Mouse (Mus musculus): Measurements from ENCODE around the gene Misp.

Gene Misp

DNA sequence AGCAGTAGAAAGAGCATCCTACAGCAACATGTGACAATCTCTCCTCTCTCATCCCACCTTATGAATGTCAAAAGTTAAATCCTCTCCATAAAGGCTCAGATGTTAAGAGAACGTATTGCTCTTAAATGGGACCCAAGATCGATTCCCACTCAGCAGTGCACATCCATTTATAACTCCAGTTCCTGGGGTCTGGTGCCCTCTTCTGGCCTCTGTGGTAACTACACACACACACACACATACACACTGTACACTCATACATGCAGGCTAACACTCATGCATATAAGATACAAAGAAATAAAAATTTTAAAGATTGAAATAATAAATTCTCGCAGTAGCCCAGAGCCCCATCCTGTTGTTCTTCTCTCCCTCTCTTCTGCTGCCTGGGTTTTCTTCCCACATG lies 16.1 kb downstream of the Misp start:
- Histone ChIP-seq H3K9me3 (ENCODE audit: low read length) (peaks cover 11% of the 10 kb centered on the region), H3K27me3 (ENCODE audit: insufficient read depth, low read length) (peaks cover 7% of the 10 kb centered on the region), H3K4me3 (replicated peaks; ENCODE audit: low read length) (no peak overlapping the region), H3K36me3 (ENCODE audit: insufficient read depth, low read length) (no peaks in the 10 kb centered on the region), H3K4me1 (replicated peaks; ENCODE audit: low read depth, low read length) (peaks cover 21% of the 10 kb centered on the region)
- TF ChIP-seq NANOG (IDR thresholded peaks at IDR 0.05; ENCODE audit: borderline replicate concordance, low read length), result no peak
- TF ChIP-seq POU5F1 (IDR thresholded peaks at IDR 0.05; ENCODE audit: borderline replicate concordance, low read length), result no peak
- peak; percentile 76 for TF ChIP-seq CTCF (conservative IDR thresholded peaks at IDR 0.05; ENCODE audit: low read length)

DNA sequence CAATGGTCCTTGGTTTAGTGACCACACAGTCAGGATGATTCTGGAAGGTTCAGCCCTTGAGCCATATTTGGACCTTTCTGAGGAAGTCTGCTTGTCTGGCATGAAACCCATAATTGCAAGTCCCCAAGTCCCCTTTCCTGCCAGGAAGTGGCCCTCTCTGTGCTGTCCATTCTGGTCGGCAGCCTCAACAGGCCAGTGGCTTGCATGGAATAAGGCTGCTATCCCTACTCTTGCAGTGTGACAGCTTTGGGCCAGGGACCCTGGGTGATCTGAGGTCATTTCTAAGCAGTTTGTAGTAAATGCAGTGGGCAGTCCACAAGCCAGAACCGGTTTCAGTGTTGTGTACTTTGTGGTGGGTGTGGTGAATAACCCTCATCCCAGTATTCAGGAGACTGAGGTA lies 17.4 kb downstream of the Misp start:
- H3K36me3 ChIP-seq (ENCODE audit: insufficient read depth, low read length), result no peaks in the 10 kb centered on the region
- H3K4me3 ChIP-seq (replicated peaks; ENCODE audit: low read length), result no peak overlapping the region
- peaks cover 11% of the 10 kb centered on the region for H3K9me3 ChIP-seq (ENCODE audit: low read length)
- peaks cover 34% of the 10 kb centered on the region for H3K4me1 ChIP-seq (replicated peaks; ENCODE audit: low read depth, low read length)
- peaks cover 7% of the 10 kb centered on the region for H3K27me3 ChIP-seq (ENCODE audit: insufficient read depth, low read length)
- TF ChIP-seq POU5F1 (IDR thresholded peaks at IDR 0.05; ENCODE audit: borderline replicate concordance, low read length), result no peak
- TF ChIP-seq CTCF (conservative IDR thresholded peaks at IDR 0.05; ENCODE audit: low read length), result no peak
- no peak for TF ChIP-seq NANOG (IDR thresholded peaks at IDR 0.05; ENCODE audit: borderline replicate concordance, low read length)

DNA sequence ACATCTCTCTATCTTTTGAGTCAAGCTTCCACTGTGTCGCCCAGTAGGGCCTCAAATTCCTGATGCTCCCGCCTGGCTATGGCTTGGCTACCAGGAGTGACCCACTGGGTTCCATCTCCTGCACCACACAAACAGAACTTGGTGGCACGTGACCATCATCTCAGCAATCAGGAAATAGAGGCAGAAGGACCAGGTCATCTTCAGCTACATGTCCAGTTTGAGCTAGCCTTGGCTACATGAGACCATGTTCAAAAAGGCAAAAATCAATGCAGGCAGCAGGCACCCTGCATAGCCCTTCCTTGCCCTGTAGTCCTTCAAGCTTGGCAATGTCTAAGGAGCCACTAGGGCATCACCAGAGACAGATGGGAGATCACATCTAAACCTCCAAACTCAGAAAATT lies 19.3 kb downstream of the Misp start:
- no peaks in the 10 kb centered on the region for H3K36me3 ChIP-seq (ENCODE audit: insufficient read depth, low read length)
- H3K27me3 ChIP-seq (ENCODE audit: insufficient read depth, low read length), result peaks cover 7% of the 10 kb centered on the region
- H3K9me3 ChIP-seq (ENCODE audit: low read length), result no peaks in the 10 kb centered on the region
- H3K4me1 ChIP-seq (replicated peaks; ENCODE audit: low read depth, low read length), result peaks cover 51% of the 10 kb centered on the region
- TF ChIP-seq POU5F1 (IDR thresholded peaks at IDR 0.05; ENCODE audit: borderline replicate concordance, low read length) (no peak), NANOG (IDR thresholded peaks at IDR 0.05; ENCODE audit: borderline replicate concordance, low read length) (no peak), CTCF (conservative IDR thresholded peaks at IDR 0.05; ENCODE audit: low read length) (no peak)
- H3K4me3 ChIP-seq (replicated peaks; ENCODE audit: low read length), result peak overlapping the region; percentile 62

DNA sequence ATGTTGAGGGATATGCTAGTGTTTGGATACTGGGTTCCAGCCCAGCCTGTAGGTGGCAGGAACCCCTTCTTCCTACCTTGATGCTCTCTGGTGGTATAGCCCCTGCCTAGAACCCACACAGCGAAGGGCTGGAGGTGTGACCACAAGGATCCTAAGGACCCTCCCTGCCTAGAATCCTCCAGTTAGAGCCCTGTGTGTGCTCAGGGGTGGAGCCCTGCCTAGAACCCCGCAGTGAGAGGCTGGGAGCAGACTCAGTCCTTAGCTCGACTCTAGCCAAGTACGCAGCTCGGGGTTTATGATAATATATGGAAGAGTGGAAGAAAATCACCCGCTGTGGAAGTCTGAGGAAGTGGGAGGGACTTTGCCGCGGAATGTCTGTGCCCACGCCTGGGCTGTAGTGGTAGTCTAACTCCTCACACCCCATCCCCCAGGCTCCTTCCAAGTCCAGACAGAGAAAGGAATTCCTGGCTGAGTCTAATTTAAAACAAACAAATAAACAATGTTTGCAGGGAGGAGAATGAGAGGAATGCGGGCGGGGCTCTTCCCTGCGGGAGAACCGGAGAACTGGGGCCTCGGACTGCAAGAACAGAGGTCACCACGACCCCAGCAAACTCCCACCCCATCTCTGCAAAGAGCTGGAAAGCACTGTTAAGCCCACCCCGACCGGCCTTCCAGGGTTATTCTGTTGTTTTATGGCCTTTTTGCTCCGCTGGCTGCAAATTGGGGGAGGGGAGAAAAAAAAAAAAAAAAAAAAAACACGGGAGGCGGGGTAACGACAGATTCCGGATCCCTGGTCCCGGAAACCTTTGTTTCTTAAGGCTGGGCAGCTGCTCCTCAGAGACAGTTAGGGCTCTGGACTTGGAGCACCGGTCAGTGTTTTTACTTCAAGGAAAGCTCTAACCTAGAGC lies 20.1 kb downstream of the Misp start:
- H3K36me3 ChIP-seq (ENCODE audit: insufficient read depth, low read length), result no peaks in the 10 kb centered on the region
- H3K4me1 ChIP-seq (replicated peaks; ENCODE audit: low read depth, low read length), result peaks cover 54% of the 10 kb centered on the region
- no peaks in the 10 kb centered on the region for H3K9me3 ChIP-seq (ENCODE audit: low read length)
- H3K27me3 ChIP-seq (ENCODE audit: insufficient read depth, low read length), result peaks cover 7% of the 10 kb centered on the region
- H3K4me3 ChIP-seq (replicated peaks; ENCODE audit: low read length), result peak overlapping the region; percentile 62
- TF ChIP-seq POU5F1 (IDR thresholded peaks at IDR 0.05; ENCODE audit: borderline replicate concordance, low read length) (no peak), CTCF (conservative IDR thresholded peaks at IDR 0.05; ENCODE audit: low read length) (no peak), NANOG (IDR thresholded peaks at IDR 0.05; ENCODE audit: borderline replicate concordance, low read length) (0 out of 2 replicates have a peak, but pooled peaks have one; percentile 23)

DNA sequence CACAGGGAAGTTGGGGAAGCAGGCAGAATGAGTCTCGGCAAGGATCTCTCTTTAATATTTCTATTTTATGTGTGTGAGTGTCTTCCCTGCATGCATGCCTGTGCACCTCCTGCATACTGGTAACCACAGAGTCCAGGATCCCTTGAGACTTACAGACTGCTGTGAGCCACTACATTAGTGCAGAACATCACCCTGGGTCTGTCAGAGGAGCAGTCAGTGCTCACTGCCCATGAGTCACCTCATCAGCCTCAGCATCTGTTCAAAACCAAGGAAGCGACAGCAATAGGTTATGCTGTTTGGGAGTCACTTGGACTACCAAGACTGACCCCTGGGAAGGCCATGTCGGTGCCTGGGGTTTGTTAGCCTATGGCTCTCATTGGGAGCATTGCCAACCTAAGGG lies 21.5 kb downstream of the Misp start:
- Histone ChIP-seq H3K27me3 (ENCODE audit: insufficient read depth, low read length) (peaks cover 7% of the 10 kb centered on the region), H3K4me3 (replicated peaks; ENCODE audit: low read length) (no peak overlapping the region), H3K4me1 (replicated peaks; ENCODE audit: low read depth, low read length) (peaks cover 55% of the 10 kb centered on the region), H3K36me3 (ENCODE audit: insufficient read depth, low read length) (no peaks in the 10 kb centered on the region), H3K9me3 (ENCODE audit: low read length) (no peaks in the 10 kb centered on the region)
- no peak for TF ChIP-seq CTCF (conservative IDR thresholded peaks at IDR 0.05; ENCODE audit: low read length)
- no peak for TF ChIP-seq NANOG (IDR thresholded peaks at IDR 0.05; ENCODE audit: borderline replicate concordance, low read length)
- no peak for TF ChIP-seq POU5F1 (IDR thresholded peaks at IDR 0.05; ENCODE audit: borderline replicate concordance, low read length)

- TF ChIP-seq POU5F1 (IDR thresholded peaks at IDR 0.05; ENCODE audit: borderline replicate concordance, low read length) (no peak), NANOG (IDR thresholded peaks at IDR 0.05; ENCODE audit: borderline replicate concordance, low read length) (no peak)
Measured at GRCm38 (mm10) chr10:79843476-79843875, 22.7 kb downstream of the Misp start.

GRCm38 (mm10) chr10:79846553-79846952 lies 25.8 kb downstream of the Misp start:
- no peak overlapping the region for H3K4me3 ChIP-seq (replicated peaks; ENCODE audit: low read length)
- peaks cover 76% of the 10 kb centered on the region for H3K4me1 ChIP-seq (replicated peaks; ENCODE audit: low read depth, low read length)
- no peak for TF ChIP-seq POU5F1 (IDR thresholded peaks at IDR 0.05; ENCODE audit: borderline replicate concordance, low read length)
- TF ChIP-seq CTCF (conservative IDR thresholded peaks at IDR 0.05; ENCODE audit: low read length), result no peak
- TF ChIP-seq NANOG (IDR thresholded peaks at IDR 0.05; ENCODE audit: borderline replicate concordance, low read length), result no peak
- no peaks in the 10 kb centered on the region for H3K9me3 ChIP-seq (ENCODE audit: low read length)
- H3K36me3 ChIP-seq (ENCODE audit: insufficient read depth, low read length), result peaks cover 6% of the 10 kb centered on the region
- no peaks in the 10 kb centered on the region for H3K27me3 ChIP-seq (ENCODE audit: insufficient read depth, low read length)

More at GRCm38 (mm10) chr10:79843476-79843875, 22.7 kb downstream of the Misp start:
- Histone ChIP-seq H3K27me3 (ENCODE audit: insufficient read depth, low read length) (no peaks in the 10 kb centered on the region), H3K4me1 (replicated peaks; ENCODE audit: low read depth, low read length) (peaks cover 65% of the 10 kb centered on the region), H3K36me3 (ENCODE audit: insufficient read depth, low read length) (no peaks in the 10 kb centered on the region), H3K4me3 (replicated peaks; ENCODE audit: low read length) (no peak overlapping the region), H3K9me3 (ENCODE audit: low read length) (no peaks in the 10 kb centered on the region)

DNA sequence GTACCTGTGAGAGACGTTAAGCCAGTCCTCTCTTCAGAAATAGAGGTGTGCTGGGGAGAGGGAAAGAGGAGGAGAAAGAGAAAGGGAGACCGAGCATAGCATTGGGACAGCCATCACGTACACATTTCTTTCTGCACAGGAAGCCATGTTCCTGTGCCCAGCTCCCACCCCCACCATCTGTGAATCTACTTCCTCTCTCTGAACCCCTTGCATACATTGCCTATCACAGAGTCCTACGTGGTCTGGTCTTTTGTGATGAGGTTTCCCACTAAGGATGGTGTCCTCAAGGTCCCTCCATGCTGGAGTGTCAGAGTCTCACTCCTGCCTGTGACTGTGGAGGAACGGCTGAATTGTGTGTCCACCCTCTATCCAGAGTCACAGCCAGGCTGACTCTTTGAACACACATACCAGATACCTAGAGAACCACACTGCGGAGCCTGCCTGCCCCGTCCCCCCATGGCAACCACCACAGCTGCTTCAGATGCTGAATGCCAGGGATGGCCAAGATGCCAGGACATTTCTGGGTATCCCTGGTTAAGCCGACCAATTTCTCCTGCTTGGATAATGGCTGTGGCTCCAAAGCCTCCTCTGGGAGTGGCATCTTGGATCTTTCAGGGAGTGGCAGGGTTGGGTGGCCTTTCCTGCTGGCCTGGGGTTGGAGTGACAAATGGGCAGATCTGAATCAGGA lies 29.3 kb downstream of the Misp start:
- H3K4me3 ChIP-seq (replicated peaks; ENCODE audit: low read length), result peak overlapping the region; percentile 20
- H3K9me3 ChIP-seq (ENCODE audit: low read length), result no peaks in the 10 kb centered on the region
- TF ChIP-seq CTCF (conservative IDR thresholded peaks at IDR 0.05; ENCODE audit: low read length), result no peak
- no peak for TF ChIP-seq POU5F1 (IDR thresholded peaks at IDR 0.05; ENCODE audit: borderline replicate concordance, low read length)
- TF ChIP-seq NANOG (IDR thresholded peaks at IDR 0.05; ENCODE audit: borderline replicate concordance, low read length), result no peak
- H3K4me1 ChIP-seq (replicated peaks; ENCODE audit: low read depth, low read length), result peaks cover 57% of the 10 kb centered on the region
- H3K27me3 ChIP-seq (ENCODE audit: insufficient read depth, low read length), result no peaks in the 10 kb centered on the region
- peaks cover 6% of the 10 kb centered on the region for H3K36me3 ChIP-seq (ENCODE audit: insufficient read depth, low read length)

Measured in E14TG2a.4 (cell line).